Mouse (Mus musculus) hindbrain, embryonic 11.5 days (tissue): Measurements from ENCODE around the gene Ggct. TPM values are rescaled to one million over a fixed set of nuclear protein-coding genes. Genes with fewer than 3 reads are reported as not detected.

ENCODE experiments used
- ATAC-seq: fragments of 200-750 bp; cut with Nextera tagmentation; 2 replicates; pipeline ENCODE4 v1.8.0; 2017; ENCODE audit warnings: mild to moderate bottlenecking, moderate TSS enrichment, moderate library complexity; ENCODE audit not compliant: low FRiP score
- DNase-seq: peaks from one replicate; pipeline ENCODE4 v3.0.0-alpha.2; 2015; ENCODE audit warnings: low spot score
- H3K27ac ChIP-seq: fragments of 300-500 bp; sonication (generic); 2 replicates; pipeline ENCODE4 v1.5.1; 2014; ENCODE audit warnings: mild to moderate bottlenecking, low read depth, low read length
- H3K27me3 ChIP-seq: fragments of 300-500 bp; sonication (generic); 2 replicates; pipeline ENCODE4 v1.6.1; 2014; ENCODE audit warnings: mild to moderate bottlenecking, low read length, moderate library complexity, mixed read lengths; ENCODE audit not compliant: control insufficient read depth, insufficient read depth
- H3K36me3 ChIP-seq: fragments of 300-500 bp; sonication (generic); 2 replicates; pipeline ENCODE4 v1.6.1; 2014; ENCODE audit warnings: mild to moderate bottlenecking, low read length, moderate library complexity, mixed read lengths; ENCODE audit not compliant: control insufficient read depth, insufficient read depth
- H3K4me1 ChIP-seq: fragments of 300-500 bp; sonication (generic); replicated peaks from 2 replicates; pipeline ENCODE4 v1.6.1; 2014; ENCODE audit warnings: low read length, mixed read lengths; ENCODE audit not compliant: control insufficient read depth, insufficient read depth
- H3K4me2 ChIP-seq: fragments of 300-500 bp; sonication (generic); replicated peaks from 2 replicates; pipeline ENCODE4 v1.6.1; 2014; ENCODE audit warnings: mild to moderate bottlenecking, low read depth, low read length
- H3K4me3 ChIP-seq: fragments of 300-500 bp; sonication (generic); 2 replicates; pipeline ENCODE4 v1.5.1; 2014; ENCODE audit warnings: low read depth, low read length
- H3K9ac ChIP-seq: fragments of 300-500 bp; sonication (generic); 2 replicates; pipeline ENCODE4 v1.6.1; 2014; ENCODE audit warnings: low read depth, low read length
- H3K9me3 ChIP-seq: fragments of 300-500 bp; sonication (generic); 2 replicates; pipeline ENCODE4 v1.6.1; 2016; ENCODE audit warnings: low read length; ENCODE audit not compliant: control insufficient read depth
- WGBS: fragments of 180-500 bp; shearing (Covaris S2); extraction: QIAGEN DNeasy Blood & Tissue Kit; methylation state at CpG from one replicate; pipeline ENCODE4 v1.1.7; 2014; 5-methylcytosine and 5-hydroxymethylcytosine counted together
- polyA plus RNA-seq: library from polyadenylated mRNA; unstranded; fragments of >200 nt; fragmentation: Nextera tagmentation; extraction: Ambion mirVana; gene quantifications from 2 replicates; pipeline ENCODE4 v1.2.1, GENCODE M21; 2014

The Ggct gene
- polyA plus RNA-seq, 1 experiment from 2014 or later: 18.9 TPM

DNA sequence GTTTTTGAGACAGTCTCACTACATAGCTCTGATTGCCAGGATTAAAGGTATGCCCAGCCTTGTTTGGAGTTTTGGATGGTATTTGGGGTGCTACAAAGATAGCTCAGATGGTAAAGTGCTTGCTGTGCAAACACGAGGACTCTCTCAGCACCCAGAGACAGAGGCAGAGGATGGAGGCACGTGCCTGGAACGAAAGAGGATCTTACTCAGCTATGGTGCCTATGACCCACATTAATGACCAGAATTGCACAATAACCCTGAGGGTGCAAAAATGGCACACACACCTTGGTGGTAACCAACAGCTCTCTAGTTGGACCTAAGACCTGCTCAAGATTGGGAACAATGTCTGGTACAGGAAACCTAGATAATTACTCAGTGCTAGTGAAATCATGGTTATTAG is 40.2 kb downstream of the Ggct start:
- Histone ChIP-seq H3K4me2 (no peak overlapping the region), H3K9ac (no peak overlapping the region), H3K9me3 (no peaks in the 10 kb centered on the region), H3K4me1 (no peaks in the 10 kb centered on the region), H3K36me3 (no peaks in the 10 kb centered on the region), H3K27me3 (no peaks in the 10 kb centered on the region), H3K27ac (no peak overlapping the region), H3K4me3 (no peak overlapping the region)
- WGBS: 93% methylated on average over 3 of the region's 3 CpGs
- ATAC-seq (no peak), DNase-seq (no peak)

GRCm38 (mm10) chr6:54948682-54949081 is 44.1 kb downstream of the Ggct start:
- no peak for ATAC-seq
- no peak overlapping the region for H3K4me2 ChIP-seq
- H3K27me3 ChIP-seq: peaks cover 3% of the 10 kb centered on the region
- H3K27ac ChIP-seq: no peak overlapping the region
- no peak overlapping the region for H3K9ac ChIP-seq
- DNase-seq: no peak
- H3K4me1 ChIP-seq: no peaks in the 10 kb centered on the region
- no peaks in the 10 kb centered on the region for H3K36me3 ChIP-seq
- no peaks in the 10 kb centered on the region for H3K9me3 ChIP-seq
- no peak overlapping the region for H3K4me3 ChIP-seq
- 89% methylated on average over 5 of the region's 5 CpGs for WGBS

GRCm38 (mm10) chr6:54946241-54946953 is 46.4 kb downstream of the Ggct start:
- Histone ChIP-seq H3K27me3 (peaks cover 4% of the 10 kb centered on the region), H3K36me3 (no peaks in the 10 kb centered on the region), H3K9me3 (no peaks in the 10 kb centered on the region), H3K9ac (no peak overlapping the region), H3K27ac (no peak overlapping the region), H3K4me2 (no peak overlapping the region), H3K4me1 (no peaks in the 10 kb centered on the region), H3K4me3 (no peak overlapping the region)
- ATAC-seq (no peak), DNase-seq (no peak)
- 85% methylated on average over 4 of the region's 4 CpGs for WGBS

DNA sequence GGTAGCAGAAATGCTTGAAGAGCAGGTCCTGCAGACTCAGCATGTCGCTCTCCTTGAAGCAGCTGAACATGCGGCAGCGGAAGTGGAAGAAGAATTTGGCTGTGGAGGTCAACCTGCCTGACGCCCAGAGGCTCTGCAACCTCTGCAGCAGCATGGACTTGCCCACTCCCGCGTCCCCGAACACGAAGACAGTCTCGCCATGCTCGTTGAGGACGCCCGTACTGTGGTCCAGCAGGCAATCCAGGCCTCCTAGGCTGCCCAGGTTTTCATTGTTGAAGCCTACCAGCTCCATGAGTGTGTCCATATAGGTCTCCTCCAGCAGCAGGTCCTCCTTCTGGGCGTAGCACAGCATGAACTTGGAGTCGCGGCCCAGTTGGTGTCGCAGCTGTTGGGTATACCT is 48.2 kb downstream of the Ggct start:
- H3K4me2 ChIP-seq: no peak overlapping the region
- ATAC-seq (no peak), DNase-seq (no peak)
- H3K27me3 ChIP-seq: peaks cover 4% of the 10 kb centered on the region
- H3K4me1 ChIP-seq: no peaks in the 10 kb centered on the region
- 77% methylated on average over 16 of the region's 16 CpGs for WGBS
- no peaks in the 10 kb centered on the region for H3K9me3 ChIP-seq
- H3K4me3 ChIP-seq: no peak overlapping the region
- H3K27ac ChIP-seq: no peak overlapping the region
- no peak overlapping the region for H3K9ac ChIP-seq
- H3K36me3 ChIP-seq: no peaks in the 10 kb centered on the region

DNA sequence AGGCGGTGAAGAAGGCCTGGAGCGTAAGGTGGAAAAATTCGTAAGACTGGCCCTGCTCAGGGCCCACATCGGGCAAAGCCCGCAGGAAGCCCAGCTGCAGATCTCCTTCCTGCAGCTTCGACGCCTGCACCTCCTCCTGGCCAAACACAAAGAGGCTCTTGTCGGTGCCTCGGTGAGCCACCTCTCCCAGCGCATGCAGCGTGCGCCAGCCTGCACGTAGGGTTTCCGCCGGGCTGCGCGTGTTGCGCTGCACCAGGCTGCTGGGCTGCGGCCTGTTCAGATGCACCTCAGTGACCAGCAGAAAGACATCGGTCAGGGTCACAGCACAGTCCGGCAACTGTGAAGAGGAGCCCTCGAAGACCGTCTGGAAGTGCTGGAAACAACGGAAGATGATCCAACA is 49.0 kb downstream of the Ggct start:
- no peaks in the 10 kb centered on the region for H3K9me3 ChIP-seq
- no peaks in the 10 kb centered on the region for H3K36me3 ChIP-seq
- H3K9ac ChIP-seq: no peak overlapping the region
- ATAC-seq: no peak
- no peak overlapping the region for H3K4me2 ChIP-seq
- no peak overlapping the region for H3K4me3 ChIP-seq
- peak; percentile 4 for DNase-seq
- H3K27me3 ChIP-seq: peaks cover 4% of the 10 kb centered on the region
- H3K4me1 ChIP-seq: no peaks in the 10 kb centered on the region
- no peak overlapping the region for H3K27ac ChIP-seq
- 42% methylated on average over 24 of the region's 24 CpGs for WGBS

DNA sequence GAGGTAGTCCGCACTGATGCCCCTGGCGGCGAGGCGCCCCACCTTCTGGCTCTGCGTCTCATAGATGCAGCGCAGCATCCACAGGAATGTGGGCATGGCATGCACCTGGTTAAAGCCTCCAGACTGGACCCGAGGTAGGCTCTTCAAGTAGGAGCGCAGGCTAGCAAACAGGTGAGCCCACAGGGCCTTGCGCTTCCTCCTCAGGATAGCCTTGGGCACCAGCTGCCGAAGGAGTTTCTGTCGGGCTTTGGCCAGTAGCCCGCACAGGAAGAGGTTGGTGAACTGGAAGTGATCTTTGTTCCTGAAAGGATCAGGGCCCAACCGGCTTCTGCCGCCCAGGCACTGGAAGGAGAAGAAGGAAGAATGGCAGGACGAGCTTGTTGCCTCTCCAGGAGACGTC is 49.5 kb downstream of the Ggct start:
- Histone ChIP-seq H3K4me3 (no peak overlapping the region), H3K36me3 (no peaks in the 10 kb centered on the region), H3K4me2 (no peak overlapping the region), H3K27ac (no peak overlapping the region), H3K4me1 (no peaks in the 10 kb centered on the region), H3K9ac (no peak overlapping the region), H3K9me3 (no peaks in the 10 kb centered on the region), H3K27me3 (peaks cover 4% of the 10 kb centered on the region)
- DNase-seq: peak; percentile 3
- 77% methylated on average over 16 of the region's 16 CpGs for WGBS
- no peak for ATAC-seq

- H3K9me3 ChIP-seq: no peaks in the 10 kb centered on the region
- no peak overlapping the region for H3K4me3 ChIP-seq
- ATAC-seq (no peak), DNase-seq (no peak)
- no peak overlapping the region for H3K4me2 ChIP-seq
- WGBS: 91% methylated on average over 6 of the region's 6 CpGs
- no peak overlapping the region for H3K27ac ChIP-seq
- H3K27me3 ChIP-seq: peaks cover 4% of the 10 kb centered on the region
- H3K9ac ChIP-seq: no peak overlapping the region
- H3K4me1 ChIP-seq: no peaks in the 10 kb centered on the region
- H3K36me3 ChIP-seq: no peaks in the 10 kb centered on the region
These were observed 51.6 kb downstream of the Ggct start for GRCm38 (mm10) chr6:54941149-54941548.

DNA sequence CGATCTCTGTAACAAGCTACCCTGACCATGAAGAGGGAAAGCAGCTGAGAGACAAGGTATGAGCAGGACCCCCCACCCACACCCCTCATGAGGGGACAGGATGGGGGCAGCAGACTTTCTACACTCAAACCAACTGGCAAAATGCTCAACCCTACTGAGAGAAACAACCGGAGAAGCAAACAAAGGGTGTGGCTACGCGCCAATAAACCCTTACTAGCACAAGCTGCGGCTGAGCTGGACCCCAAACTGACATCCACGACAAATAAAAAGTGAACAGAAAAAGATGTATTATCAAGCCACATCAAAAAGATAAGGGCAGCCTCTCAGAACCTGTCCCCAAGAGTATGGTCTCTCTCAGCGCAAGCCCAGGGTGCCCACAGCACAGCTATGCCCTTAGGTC is 52.6 kb downstream of the Ggct start:
- H3K4me3 ChIP-seq: no peak overlapping the region
- no peak overlapping the region for H3K4me2 ChIP-seq
- no peak for DNase-seq
- WGBS: 85% methylated on average over 7 of the region's 7 CpGs
- no peaks in the 10 kb centered on the region for H3K9me3 ChIP-seq
- H3K4me1 ChIP-seq: no peaks in the 10 kb centered on the region
- H3K27me3 ChIP-seq: peaks cover 4% of the 10 kb centered on the region
- ATAC-seq: no peak
- no peak overlapping the region for H3K27ac ChIP-seq
- H3K9ac ChIP-seq: no peak overlapping the region
- no peaks in the 10 kb centered on the region for H3K36me3 ChIP-seq

- no peak for ATAC-seq
- Histone ChIP-seq H3K4me2 (no peak overlapping the region), H3K4me1 (no peaks in the 10 kb centered on the region), H3K9me3 (no peaks in the 10 kb centered on the region), H3K27ac (no peak overlapping the region), H3K36me3 (no peaks in the 10 kb centered on the region), H3K9ac (no peak overlapping the region), H3K4me3 (no peak overlapping the region), H3K27me3 (peaks cover 4% of the 10 kb centered on the region)
- WGBS: 76% methylated on average over 4 of the region's 4 CpGs
- no peak for DNase-seq
These were observed 53.1 kb downstream of the Ggct start for GRCm38 (mm10) chr6:54939631-54940030.
